Mouse (Mus musculus) kidney, adult 2 months (tissue): Measurements from ENCODE around the gene Gm20831. TPM values are rescaled to one million over a fixed set of nuclear protein-coding genes. Genes with fewer than 3 reads are reported as not detected.
"Not testable (repeated sequence)": the region's sequence is repeated elsewhere in the genome, so short reads cannot be mapped to it uniquely, and the experiment has no call there.

Experiments
- DNase-seq: peaks from one replicate; pipeline ENCODE4 v3.0.0; 2021
- H3K27ac ChIP-seq: fragments of 200-500 bp; 2 replicates; pipeline ENCODE4 v1.5.1; 2012; ENCODE audit warnings: low read depth, low read length, control low read depth, inconsistent platforms; ENCODE audit not compliant: insufficient read depth
- H3K27me3 ChIP-seq: fragments of 200-500 bp; replicated peaks from 2 replicates; pipeline ENCODE4 v1.6.1; 2012; ENCODE audit warnings: mild to moderate bottlenecking, moderate library complexity, low read length, inconsistent platforms; ENCODE audit not compliant: control insufficient read depth, insufficient read depth
- H3K36me3 ChIP-seq: fragments of 200-500 bp; 2 replicates; pipeline ENCODE4 v1.6.1; 2012; ENCODE audit warnings: mild to moderate bottlenecking, moderate library complexity, low read length, inconsistent platforms; ENCODE audit not compliant: control insufficient read depth, insufficient read depth
- H3K4me1 ChIP-seq: fragments of 200-500 bp; 2 replicates; pipeline ENCODE4 v1.6.1; 2011; ENCODE audit warnings: low read length; ENCODE audit not compliant: control insufficient read depth, insufficient read depth
- H3K4me3 ChIP-seq: fragments of 200-500 bp; 2 replicates; pipeline ENCODE4 v1.5.1; 2011; ENCODE audit warnings: mild to moderate bottlenecking, low read depth, low read length, control low read depth; ENCODE audit not compliant: insufficient read depth
- WGBS: fragments of 180-500 bp; shearing (Covaris S2); methylation state at CpG from one replicate; pipeline ENCODE4 v1.1.7; 2018; 5-methylcytosine and 5-hydroxymethylcytosine counted together
- polyA plus RNA-seq: library from polyadenylated mRNA; depleted of rRNA; stranded (reverse); fragments of >200 nt; gene quantifications from 2 replicates; pipeline ENCODE4 v1.2.3, GENCODE M21; 2012; rRNA removed

The Gm20831 gene
- not detected in 2 replicates for polyA plus RNA-seq

DNA sequence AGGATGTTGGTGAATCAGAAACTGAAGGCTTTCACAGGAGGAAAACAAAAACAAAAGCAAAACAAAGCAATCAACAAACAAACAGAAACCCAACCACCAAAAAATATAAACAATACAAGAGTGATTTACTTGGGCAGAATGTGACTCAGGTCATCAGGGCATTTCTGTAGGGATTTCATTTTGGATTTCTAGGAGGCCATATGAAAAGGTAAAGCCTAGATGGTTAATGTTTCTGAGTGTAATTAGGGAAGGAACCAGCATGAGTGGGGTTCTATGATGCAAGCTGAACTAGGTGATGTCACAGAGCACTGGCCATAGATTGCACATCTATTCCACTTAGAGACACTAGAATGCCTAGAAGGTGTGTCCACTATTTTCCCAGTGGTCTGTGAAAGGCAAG, at the start of gene Gm20831, which contains the start of gene Gm20772:
Gene Gm20831 (plus strand): TSS at position 301 of the 400 bp plus-strand sequence.
Gene Gm20772 (plus strand): TSS at position 301 of the 400 bp plus-strand sequence.
- H3K27me3 ChIP-seq, DNase-seq, H3K4me1 ChIP-seq, H3K4me3 ChIP-seq, H3K36me3 ChIP-seq, H3K27ac ChIP-seq: not testable (repeated sequence)

DNA sequence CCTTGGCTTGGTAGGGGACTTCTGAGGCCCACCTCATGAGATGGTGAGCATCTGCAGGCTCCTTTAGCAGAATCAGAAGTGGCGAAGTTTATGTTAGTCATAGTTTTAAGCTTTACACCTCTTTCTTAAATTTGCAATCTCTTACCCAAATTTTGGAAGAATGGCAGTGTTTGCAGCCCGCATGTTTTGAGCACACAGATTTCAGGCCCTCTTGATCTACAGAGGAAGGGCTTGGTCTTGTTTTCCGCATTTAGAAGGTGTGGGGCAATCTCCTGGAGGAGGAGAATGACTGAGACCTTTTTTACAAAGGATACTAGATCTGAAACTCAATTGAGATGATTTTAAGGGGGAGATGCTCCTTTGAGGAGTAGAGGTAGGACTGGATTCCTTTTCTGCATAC, 28.4 kb upstream of the Gm20831 start, which contains the start of gene Gm21904:
Gene Gm21904 (minus strand): TSS at position 101 of the 400 bp plus-strand sequence.
- H3K4me3 ChIP-seq, H3K27ac ChIP-seq, DNase-seq, H3K36me3 ChIP-seq, H3K4me1 ChIP-seq, H3K27me3 ChIP-seq: not testable (repeated sequence)
- no CpG with 5 or more reads among the region's 3 CpGs for WGBS

DNA sequence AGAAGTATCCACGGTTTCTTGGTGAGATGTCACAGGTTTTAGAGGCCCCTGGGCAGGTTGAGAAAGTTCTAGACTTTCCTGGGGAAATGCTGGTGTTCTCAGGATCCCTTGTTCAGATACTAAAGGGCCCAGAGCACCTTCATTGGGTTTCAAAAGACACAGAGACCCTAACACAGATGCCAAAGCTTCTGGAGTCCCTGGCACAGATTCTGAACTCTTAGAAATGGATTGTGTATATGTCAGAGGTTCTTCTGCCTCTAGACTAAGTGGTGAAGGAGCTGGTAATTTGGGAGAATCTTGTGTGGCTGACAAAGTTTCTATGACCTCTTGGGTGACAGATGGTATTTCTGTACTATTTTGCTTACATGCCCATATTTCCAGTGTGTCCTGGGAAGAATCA, 62.7 kb downstream of the Gm20831 start, which contains the start of gene Srsy:
Gene Srsy (minus strand): TSS at position 101 of the 400 bp plus-strand sequence.
- no CpG with 5 or more reads among the region's 1 CpGs for WGBS
- not testable (repeated sequence) for H3K4me1 ChIP-seq, H3K36me3 ChIP-seq, DNase-seq, H3K27ac ChIP-seq, H3K4me3 ChIP-seq, H3K27me3 ChIP-seq

Other genes starting within 250 kb of the Gm20831 start
- gene Gm21904, start 28.5 kb upstream of the Gm20831 start, polyA plus RNA-seq = not detected in 2 replicates
- gene Gm20772, start within 50 bp of the Gm20831 start, polyA plus RNA-seq = not detected in 2 replicates
- gene Srsy, start 62.6 kb downstream of the Gm20831 start, polyA plus RNA-seq = not detected in 2 replicates
- not detected in 2 replicates for gene Gm21764, start 187.1 kb downstream of the Gm20831 start, polyA plus RNA-seq
- not detected in 2 replicates for gene Ssty1, start 214.4 kb downstream of the Gm20831 start, polyA plus RNA-seq